Mouse (Mus musculus) neural tube, embryonic 11.5 days (tissue): ENCODE results near the gene Itgb5. TPM values are rescaled to one million over a fixed set of nuclear protein-coding genes. Genes with fewer than 3 reads are reported as not detected.

Experiments
- ATAC-seq: fragments of 200-750 bp; cut with Nextera tagmentation; 2 replicates; pipeline ENCODE4 v1.8.0; 2017; ENCODE audit warnings: moderate number of reproducible peaks, mild to moderate bottlenecking, moderate TSS enrichment, moderate library complexity; ENCODE audit not compliant: insufficient read depth, low FRiP score, low TSS enrichment
- DNase-seq: peaks from one replicate; pipeline ENCODE4 v3.0.0-alpha.2; 2015; ENCODE audit warnings: low spot score
- H3K27ac ChIP-seq: fragments of 300-500 bp; sonication (generic); 2 replicates; pipeline ENCODE4 v1.5.1; 2014; ENCODE audit warnings: low read depth, mild to moderate bottlenecking, low read length
- H3K27me3 ChIP-seq: fragments of 300-500 bp; sonication (generic); 2 replicates; pipeline ENCODE4 v1.6.1; 2014; ENCODE audit warnings: mild to moderate bottlenecking, low read length, mixed read lengths; ENCODE audit not compliant: control insufficient read depth, insufficient read depth
- H3K36me3 ChIP-seq: fragments of 300-500 bp; sonication (generic); 2 replicates; pipeline ENCODE4 v1.6.1; 2014; ENCODE audit warnings: mild to moderate bottlenecking, low read length, moderate library complexity, mixed read lengths; ENCODE audit not compliant: control insufficient read depth, insufficient read depth
- H3K4me1 ChIP-seq: fragments of 300-500 bp; sonication (generic); 2 replicates; pipeline ENCODE4 v1.6.1; 2014; ENCODE audit warnings: low read length, mixed read lengths; ENCODE audit not compliant: control insufficient read depth, insufficient read depth
- H3K4me2 ChIP-seq: fragments of 300-500 bp; sonication (generic); 2 replicates; pipeline ENCODE4 v1.6.1; 2014; ENCODE audit warnings: low read depth, mild to moderate bottlenecking, moderate library complexity
- H3K4me3 ChIP-seq: fragments of 300-500 bp; sonication (generic); 2 replicates; pipeline ENCODE4 v1.5.1; 2014; ENCODE audit warnings: low read depth, low read length
- H3K9ac ChIP-seq: fragments of 300-500 bp; sonication (generic); 2 replicates; pipeline ENCODE4 v1.6.1; 2014; ENCODE audit warnings: mild to moderate bottlenecking, low read length
- H3K9me3 ChIP-seq: fragments of 300-500 bp; sonication (generic); 2 replicates; pipeline ENCODE4 v1.6.1; 2016; ENCODE audit warnings: low read length; ENCODE audit not compliant: control insufficient read depth
- WGBS: fragments of 180-500 bp; shearing (Covaris S2); extraction: QIAGEN DNeasy Blood & Tissue Kit; methylation state at CpG from one replicate; pipeline ENCODE4 v1.1.7; 2014; 5-methylcytosine and 5-hydroxymethylcytosine counted together
- polyA plus RNA-seq: library from polyadenylated mRNA; unstranded; fragments of >200 nt; fragmentation: Nextera tagmentation; extraction: Ambion mirVana; gene quantifications from 2 replicates; pipeline ENCODE4 v1.2.1, GENCODE M21; 2014

Gene Itgb5
- polyA plus RNA-seq, 1 experiment from 2014 or later = 32.4 TPM

- Histone ChIP-seq H3K4me2 (no peak overlapping the region), H3K27me3 (no peaks in the 10 kb centered on the region), H3K4me3 (no peak overlapping the region), H3K9ac (no peak overlapping the region), H3K4me1 (no peaks in the 10 kb centered on the region), H3K9me3 (no peaks in the 10 kb centered on the region), H3K36me3 (no peaks in the 10 kb centered on the region), H3K27ac (no peak overlapping the region)
- 88% methylated on average over 6 of the region's 6 CpGs for WGBS
- ATAC-seq (no peak), DNase-seq (no peak)
These were observed 33.6 kb upstream of the Itgb5 start for GRCm38 (mm10) chr16:33795887-33796286.

DNA sequence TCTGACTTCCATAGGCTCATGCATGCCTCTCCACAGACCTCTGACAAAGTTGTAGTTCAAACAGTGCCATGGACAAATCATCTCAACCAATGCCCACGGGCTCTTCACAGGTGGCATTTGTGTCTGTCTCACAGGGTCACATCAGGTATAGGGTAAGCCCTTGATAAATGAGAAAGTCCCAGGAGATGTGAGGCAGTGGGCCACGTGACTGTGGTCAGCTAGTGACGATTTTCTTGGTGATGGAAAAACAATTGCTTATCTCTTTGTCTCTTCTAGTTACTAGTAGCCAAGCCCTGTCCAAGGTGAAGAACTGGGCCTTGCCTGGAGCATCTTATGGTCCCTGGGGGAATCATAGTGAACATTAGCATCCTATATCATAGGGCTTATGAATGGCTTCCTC is 32.7 kb upstream of the Itgb5 start:
- no peak for ATAC-seq
- WGBS = 87% methylated on average over 3 of the region's 3 CpGs
- no peaks in the 10 kb centered on the region for H3K4me1 ChIP-seq
- no peak overlapping the region for H3K4me2 ChIP-seq
- no peaks in the 10 kb centered on the region for H3K9me3 ChIP-seq
- H3K27ac ChIP-seq = no peak overlapping the region
- no peaks in the 10 kb centered on the region for H3K27me3 ChIP-seq
- H3K4me3 ChIP-seq = no peak overlapping the region
- no peaks in the 10 kb centered on the region for H3K36me3 ChIP-seq
- no peak overlapping the region for H3K9ac ChIP-seq
- DNase-seq = no peak

DNA sequence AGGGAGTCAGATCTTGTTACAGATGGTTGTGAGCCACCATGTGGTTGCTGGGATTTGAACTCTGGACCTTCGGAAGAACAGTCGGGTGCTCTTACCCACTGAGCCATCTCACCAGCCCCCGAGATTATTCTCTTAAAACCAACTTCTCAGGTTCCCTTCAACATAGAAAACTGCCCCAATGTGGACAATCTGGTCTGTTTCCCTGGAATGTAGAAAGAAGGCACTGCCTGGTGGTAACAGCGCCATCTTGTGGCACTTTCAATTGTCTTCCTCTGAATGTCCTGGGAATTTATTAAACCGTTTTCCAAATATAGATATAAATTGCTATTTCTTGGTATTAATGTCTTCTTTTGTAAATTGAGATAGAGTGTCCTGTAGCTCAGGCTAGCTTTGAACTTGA is 31.6 kb upstream of the Itgb5 start:
- peak; percentile 51 for DNase-seq
- Histone ChIP-seq H3K27me3 (no peaks in the 10 kb centered on the region), H3K4me1 (no peaks in the 10 kb centered on the region), H3K4me3 (no peak overlapping the region), H3K36me3 (no peaks in the 10 kb centered on the region), H3K4me2 (no peak overlapping the region), H3K27ac (no peak overlapping the region), H3K9ac (no peak overlapping the region), H3K9me3 (no peaks in the 10 kb centered on the region)
- WGBS = 63% methylated on average over 5 of the region's 5 CpGs
- ATAC-seq = no peak

DNA sequence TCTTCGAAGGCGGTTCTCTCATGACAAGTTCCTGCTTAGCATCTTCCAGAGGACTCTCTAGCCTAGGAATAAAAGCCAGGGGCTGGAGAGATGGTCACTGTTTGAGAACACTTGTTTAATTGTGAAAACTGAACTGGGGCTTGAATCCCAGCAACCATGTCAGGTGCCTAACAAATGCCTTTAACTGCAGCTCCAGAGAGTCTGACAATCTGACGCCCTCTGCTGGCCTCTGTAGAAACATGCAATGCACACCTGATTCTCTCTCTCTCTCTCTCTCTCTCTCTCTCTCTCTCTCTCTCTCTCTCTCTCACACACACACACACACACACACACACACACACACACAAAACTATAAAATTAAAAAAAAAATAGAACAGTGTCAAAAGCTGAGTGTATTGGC is 19.5 kb upstream of the Itgb5 start:
- 67% methylated on average over 3 of the region's 3 CpGs for WGBS
- Histone ChIP-seq H3K9ac (no peak overlapping the region), H3K27ac (no peak overlapping the region), H3K9me3 (no peaks in the 10 kb centered on the region), H3K4me2 (no peak overlapping the region), H3K4me3 (no peak overlapping the region), H3K4me1 (no peaks in the 10 kb centered on the region), H3K27me3 (no peaks in the 10 kb centered on the region), H3K36me3 (no peaks in the 10 kb centered on the region)
- DNase-seq = no peak
- no peak for ATAC-seq

- WGBS = 84% methylated on average over 7 of the region's 7 CpGs
- H3K9me3 ChIP-seq = no peaks in the 10 kb centered on the region
- no peaks in the 10 kb centered on the region for H3K36me3 ChIP-seq
- H3K4me3 ChIP-seq = no peak overlapping the region
- no peak overlapping the region for H3K9ac ChIP-seq
- H3K4me2 ChIP-seq = no peak overlapping the region
- H3K4me1 ChIP-seq = no peaks in the 10 kb centered on the region
- no peak for ATAC-seq
- no peak for DNase-seq
- no peaks in the 10 kb centered on the region for H3K27me3 ChIP-seq
- no peak overlapping the region for H3K27ac ChIP-seq
These were observed 10.9 kb upstream of the Itgb5 start for GRCm38 (mm10) chr16:33818413-33819165.

- Histone ChIP-seq H3K9ac (no peak overlapping the region), H3K36me3 (no peaks in the 10 kb centered on the region), H3K27me3 (no peaks in the 10 kb centered on the region), H3K9me3 (no peaks in the 10 kb centered on the region), H3K27ac (no peak overlapping the region), H3K4me3 (no peak overlapping the region), H3K4me1 (no peaks in the 10 kb centered on the region), H3K4me2 (no peak overlapping the region)
- no peak for ATAC-seq
- WGBS = 17% methylated on average over 17 of the region's 17 CpGs
- peak; percentile 84 for DNase-seq
These were observed 8.9 kb upstream of the Itgb5 start for GRCm38 (mm10) chr16:33820269-33821178.

GRCm38 (mm10) chr16:33824603-33825002 is 4.9 kb upstream of the Itgb5 start:
- DNase-seq (no peak), ATAC-seq (no peak)
- Histone ChIP-seq H3K9ac (no peak overlapping the region), H3K4me2 (no peak overlapping the region), H3K27ac (no peak overlapping the region), H3K27me3 (0 out of 2 replicates have a peak, but pooled peaks cover 2% of the 10 kb centered on the region), H3K4me3 (no peak overlapping the region), H3K4me1 (no peaks in the 10 kb centered on the region), H3K9me3 (no peaks in the 10 kb centered on the region), H3K36me3 (no peaks in the 10 kb centered on the region)
- WGBS = 81% methylated on average over 6 of the region's 6 CpGs

DNA sequence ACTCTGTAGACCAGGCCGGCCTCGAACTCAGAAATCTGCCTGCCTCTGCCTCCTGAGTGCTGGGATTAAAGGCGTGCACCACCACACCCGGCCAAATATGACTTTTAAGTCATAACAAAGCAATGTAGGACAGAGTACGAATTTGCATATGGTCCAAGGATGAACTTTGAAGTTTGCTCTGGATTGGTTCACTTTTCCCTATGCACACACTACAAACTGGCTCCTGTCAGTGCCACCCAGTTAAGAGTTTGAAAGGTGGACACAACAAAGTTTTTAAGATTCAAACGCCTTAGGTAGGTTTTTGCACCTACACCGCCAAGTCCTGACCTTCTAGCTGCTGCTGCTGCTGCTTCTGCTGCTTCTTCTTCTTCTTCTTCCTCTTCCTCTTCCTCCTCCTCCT is 969 bp upstream of the Itgb5 start:
- ATAC-seq (no peak), DNase-seq (no peak)
- Histone ChIP-seq H3K9ac (no peak overlapping the region), H3K27ac (no peak overlapping the region), H3K27me3 (peaks cover 19% of the 10 kb centered on the region), H3K9me3 (no peaks in the 10 kb centered on the region), H3K4me3 (no peak overlapping the region), H3K36me3 (no peaks in the 10 kb centered on the region), H3K4me1 (peaks cover 16% of the 10 kb centered on the region), H3K4me2 (no peak overlapping the region)
- 91% methylated on average over 7 of the region's 7 CpGs for WGBS
